8 mouse cellular contexts compared by ENCODE assay signal in the genomic region with DNA sequence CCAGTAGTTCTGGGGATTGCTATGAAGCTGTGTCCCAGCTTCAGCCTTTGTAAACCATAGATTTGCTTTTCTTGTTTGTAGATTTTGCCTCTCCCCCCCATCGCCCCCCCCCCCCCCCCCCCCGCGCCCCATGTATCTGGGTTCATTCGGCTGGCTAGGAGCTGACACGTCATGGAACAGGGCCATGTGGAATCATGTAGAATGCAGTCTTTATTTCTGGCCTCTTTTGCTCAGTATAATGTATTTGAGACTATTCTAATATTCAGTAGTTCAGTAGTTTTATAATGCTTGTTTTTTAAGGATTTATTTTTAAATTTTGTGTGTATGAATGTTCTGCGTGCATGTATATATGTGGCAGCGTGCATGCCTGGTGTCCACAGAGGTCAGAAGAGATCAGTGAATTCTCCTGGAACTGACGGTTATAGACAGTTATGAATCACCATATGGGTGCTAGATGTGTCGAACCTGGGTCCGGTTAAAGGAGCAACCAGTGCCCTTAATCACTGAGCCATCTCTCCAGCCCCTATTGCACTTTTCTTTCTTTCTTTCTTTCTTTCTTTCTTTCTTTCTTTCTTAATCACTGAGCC. TPM values are rescaled to one million over a fixed set of nuclear protein-coding genes. Genes with fewer than 3 reads are reported as not detected.
DNase-seq lines count a peak whose midpoint lies in the region; ATAC-seq and TF ChIP-seq lines count a peak whose summit lies in the region.

No protein-coding gene starts in this region.

- H3K9me3 ChIP-seq in heart, embryonic 13.5 days = no peaks in the 10 kb centered on the region
- H3K9me3 ChIP-seq in CH12.LX (replicated peaks; ENCODE audit: low read length) = no peaks in the 10 kb centered on the region
- H3K9me3 ChIP-seq in forebrain, embryonic 16.5 days (ENCODE audit: control insufficient read depth, low read length) = no peaks in the 10 kb centered on the region

- no peak for TF ChIP-seq POLR2A in CH12.LX (IDR thresholded peaks at IDR 0.05; ENCODE audit: low read depth, low read length)

- 0 out of 2 replicates have a peak overlapping the region, but pooled peaks have one; percentile 83 for H3K27ac ChIP-seq in heart, embryonic 13.5 days (replicated peaks)
- H3K27ac ChIP-seq in CH12.LX (ENCODE audit: insufficient read depth, low read depth) (peak overlapping the region; percentile 73), macrophage (peak overlapping the region; percentile 78)
- H3K27ac ChIP-seq in forebrain, embryonic 16.5 days (ENCODE audit: low read length) = no peak overlapping the region

- peaks cover 7% of the 10 kb centered on the region for H3K4me1 ChIP-seq in heart, embryonic 13.5 days
- H3K4me1 ChIP-seq in CH12.LX (ENCODE audit: control insufficient read depth in 1 of 2, insufficient read depth in 2 of 2) = peaks cover 3 to 30% of the 10 kb centered on the region in 2 experiments; a peak in 3 of 4 replicates
- peaks cover 7% of the 10 kb centered on the region for H3K4me1 ChIP-seq in forebrain, embryonic 16.5 days (replicated peaks; ENCODE audit: control insufficient read depth, insufficient read depth, low read length)

- no peak for DNase-seq in heart, adult 18-20 months
- DNase-seq in CH12.LX (ENCODE audit: extremely low read depth) = peak; percentile 52
- DNase-seq in retina, embryonic 14.5 days (ENCODE audit: low spot score) = no peak
- no peak for DNase-seq in testis, postnatal 14 days (ENCODE audit: low spot score)
- no peak for DNase-seq in spleen, postnatal 36 days (ENCODE audit: low spot score in 2 of 2)

- H3K9ac ChIP-seq in heart, embryonic 13.5 days = peak overlapping the region; percentile 76
- peak overlapping the region; percentile 99 for H3K9ac ChIP-seq in CH12.LX (ENCODE audit: insufficient read depth, low read depth)
- peak overlapping the region; percentile 75 for H3K9ac ChIP-seq in forebrain, embryonic 16.5 days (replicated peaks; ENCODE audit: low read depth, low read length)

- no peak for TF ChIP-seq RAD21 in CH12.LX (IDR thresholded peaks at IDR 0.05; ENCODE audit: low read depth, low read length)

- H3K36me3 ChIP-seq in heart, embryonic 13.5 days = peaks cover 6% of the 10 kb centered on the region; the same call in 1 of the 2 replicates
- H3K36me3 ChIP-seq in CH12.LX (replicated peaks in 1 of 2; ENCODE audit: control insufficient read depth in 1 of 2, insufficient read depth in 1 of 2, low read length in 1 of 2) (peaks cover 0 to 6% of the 10 kb centered on the region in 2 experiments), macrophage (ENCODE audit: inconsistent target) (no peaks in the 10 kb centered on the region)
- H3K36me3 ChIP-seq in forebrain, embryonic 16.5 days (ENCODE audit: control insufficient read depth, insufficient read depth) = no peaks in the 10 kb centered on the region

- in situ Hi-C loops in CH12.LX (cut with MboI; ENCODE audit: low pct_ligation_motif_present, low pct_unique_long_range_greater_than_20kb, low sequenced_read_pairs) = no loop called here

- dilution Hi-C loops in CH12.LX (cut with MboI; ENCODE audit: extremely low pct_ligation_motif_present, extremely low pct_unique_long_range_greater_than_20kb, low sequenced_read_pairs) = no loop called here

- H3K4me3 ChIP-seq in heart, embryonic 13.5 days = peak overlapping the region; percentile 69
- H3K4me3 ChIP-seq in CH12.LX (replicated peaks in 1 of 3; ENCODE audit: low read depth in 2 of 3, low read length in 2 of 3, poor library complexity in 1 of 3) = peak overlapping the region; percentile 67 to 84 (median 71)
- peak overlapping the region; percentile 84 for H3K4me3 ChIP-seq in forebrain, embryonic 16.5 days (replicated peaks; ENCODE audit: low read length)
- H3K4me3 ChIP-seq in macrophage (ENCODE audit: inconsistent target) = peak overlapping the region; percentile 47

- H3K27me3 ChIP-seq in heart, embryonic 13.5 days (replicated peaks) = no peaks in the 10 kb centered on the region
- no peaks in the 10 kb centered on the region for H3K27me3 ChIP-seq in CH12.LX (replicated peaks)
- H3K27me3 ChIP-seq in forebrain, embryonic 16.5 days (replicated peaks; ENCODE audit: control insufficient read depth, insufficient read depth, low read length) = 0 out of 2 replicates have a peak, but pooled peaks cover 3% of the 10 kb centered on the region

- peak overlapping the region; percentile 80 for H3K4me2 ChIP-seq in heart, embryonic 13.5 days
- peak overlapping the region; percentile 93 for H3K4me2 ChIP-seq in CH12.LX (ENCODE audit: insufficient read depth, low read depth, poor library complexity, severe bottlenecking)
- H3K4me2 ChIP-seq in forebrain, embryonic 16.5 days (ENCODE audit: low read length) = peak overlapping the region; percentile 62

- TF ChIP-seq CTCF in CH12.LX (conservative IDR thresholded peaks at IDR 0.05 in 1 of 2, IDR thresholded peaks at IDR 0.05 in 1 of 2; ENCODE audit: low read depth in 2 of 2, low read length in 2 of 2) = no peak

- H3K79me2 ChIP-seq in CH12.LX (replicated peaks; ENCODE audit: control insufficient read depth, extremely low read depth, insufficient read depth, poor library complexity, severe bottlenecking) (peaks cover 20% of the 10 kb centered on the region), macrophage (ENCODE audit: inconsistent target) (peaks cover 30% of the 10 kb centered on the region)

- no peak for ATAC-seq in heart, embryonic 13.5 days (ENCODE audit: extremely low read depth, insufficient number of reproducible peaks, low FRiP score, low TSS enrichment)
- no peak for ATAC-seq in forebrain, embryonic 16.5 days

- no peak; the same call in 1 of the 2 replicates for TF ChIP-seq EP300 in CH12.LX (IDR thresholded peaks at IDR 0.05; ENCODE audit: low read length)

- WGBS in heart, embryonic 13.5 days = 38% methylated on average over 10 of the region's 10 CpGs
- 46% methylated on average over 7 of the region's 10 CpGs for WGBS in forebrain, embryonic 16.5 days
- WGBS in macrophage (ENCODE audit: missing documents) = 39% methylated on average over 7 of the region's 10 CpGs

TF ChIP-seq in CH12.LX, 34 proteins besides CTCF, POLR2A, EP300 and RAD21:
- TF ChIP-seq MYC (IDR thresholded peaks at IDR 0.05; ENCODE audit: low read depth, low read length) (peak; percentile 93), SIN3A (IDR thresholded peaks at IDR 0.05; ENCODE audit: low read length) (peak; percentile 46; the same call in 1 of the 2 replicates), MAX (IDR thresholded peaks at IDR 0.05; ENCODE audit: low read length) (peak; percentile 66; the same call in 1 of the 2 replicates), CHD1 (IDR thresholded peaks at IDR 0.05; ENCODE audit: low read depth, low read length) (0 out of 2 replicates have a peak, but pooled peaks have one; percentile 14), MAFK (IDR thresholded peaks at IDR 0.05; ENCODE audit: insufficient replicate concordance, low read length) (no peak), NRF1 (IDR thresholded peaks at IDR 0.05; ENCODE audit: low read depth, low read length) (no peak), ZMIZ1 (IDR thresholded peaks at IDR 0.05; ENCODE audit: low read depth, low read length) (peak; percentile 45; the same call in 1 of the 2 replicates), MEF2A (IDR thresholded peaks at IDR 0.05; ENCODE audit: borderline replicate concordance, low read depth, low read length) (no peak), MAZ (IDR thresholded peaks at IDR 0.05; ENCODE audit: low read depth, low read length) (peak; percentile 52; the same call in 1 of the 2 replicates), TBP (conservative IDR thresholded peaks at IDR 0.05; ENCODE audit: low read depth, low read length) (0 out of 2 replicates have a peak, but pooled peaks have one; percentile 18), MXI1 (IDR thresholded peaks at IDR 0.05; ENCODE audit: low read depth, low read length) (peak; percentile 52; the same call in 1 of the 2 replicates)
TF ChIP-seq in CH12.LX: peak in this region for 8.

RNA-seq across cellular contexts. Expression of a gene that starts 5.2 kb away (rescaled TPM):
- polyA plus RNA-seq in heart, embryonic 13.5 days (2015; fragmentation: Nextera tagmentation; extraction: Ambion mirVana) = 29.3 and 30.7 TPM in 2 replicates
- total RNA-seq in heart, adult 18-20 months (2021) = 1 to 10 TPM; 2.7 to 3.3 TPM
- total RNA-seq in CH12.LX (2012; rRNA removed) (41.4 and 47.1 TPM in 2 replicates), CH12.LX (2014; rRNA removed) (65.9 and 81.4 TPM in 2 replicates)
- polyA plus RNA-seq in CH12.LX (2012; ENCODE audit: insufficient read length, low read depth) (68.4 and 76.7 TPM in 2 replicates), macrophage (2018) (3.2 to 23.6 TPM (median 7.0 TPM) in 3 replicates)
- 24.2 and 28.6 TPM in 2 replicates for polyA plus RNA-seq in forebrain, embryonic 16.5 days (2015; fragmentation: Nextera tagmentation; extraction: Ambion mirVana)
- total RNA-seq in macrophage (2018; cell fraction: chromatin; rRNA removed) = 10 to 100 TPM in 1 of 26 experiments, 1 to 10 TPM in 21, under 1 TPM in 3, not detected in 1; 0.92 to 13.1 (median 3.5) TPM
- total RNA-seq in macrophage (2018; cell fraction: cytosol; rRNA removed) = 1 to 10 TPM; 1.7 to 8.0 (median 3.7) TPM
- total RNA-seq in macrophage (2018; cell fraction: nucleus; rRNA removed) = 10 to 100 TPM in 2 of 26 experiments, 1 to 10 TPM in 22, not detected in 2; 1.5 to 16.8 (median 3.8) TPM

RNA-seq across cellular contexts. Expression of a gene that starts 5.8 kb away (rescaled TPM):
- 42.3 and 45.0 TPM in 2 replicates for polyA plus RNA-seq in heart, embryonic 13.5 days (2015; fragmentation: Nextera tagmentation; extraction: Ambion mirVana)
- 10 to 100 TPM; 40.3 to 48.8 TPM for total RNA-seq in heart, adult 18-20 months (2021)
- total RNA-seq in CH12.LX (2012; rRNA removed) = 43.6 and 45.5 TPM in 2 replicates
- total RNA-seq in CH12.LX (2014; rRNA removed) = 51.5 and 51.9 TPM in 2 replicates
- polyA plus RNA-seq in CH12.LX (2012; ENCODE audit: insufficient read length, low read depth) = 45.7 and 51.3 TPM in 2 replicates
- 109 and 115 TPM in 2 replicates for polyA plus RNA-seq in forebrain, embryonic 16.5 days (2015; fragmentation: Nextera tagmentation; extraction: Ambion mirVana)
- total RNA-seq in macrophage (2018; cell fraction: chromatin; rRNA removed) = 100 to 1,000 TPM in 17 of 26 experiments, 10 to 100 TPM in 9; 15.2 to 321 (median 197) TPM
- 100 to 1,000 TPM; 295 to 570 (median 393) TPM for total RNA-seq in macrophage (2018; cell fraction: cytosol; rRNA removed)
- total RNA-seq in macrophage (2018; cell fraction: nucleus; rRNA removed) = 100 to 1,000 TPM in 25 of 26 experiments, 10 to 100 TPM in 1; 61.2 to 444 (median 322) TPM
- 442 to 584 TPM (median 504 TPM) in 3 replicates for polyA plus RNA-seq in macrophage (2018)
